Mouse (Mus musculus) liver, adult 2 months (tissue): ENCODE measurements around the gene Ptprg.

Experiments
- CTCF ChIP-seq: fragments of 200-500 bp; IDR thresholded peaks from 2 replicates; pipeline ENCODE4 v1.5.1; 2011; ENCODE audit warnings: low read depth, low read length, control low read depth
- POLR2A ChIP-seq: fragments of 200-500 bp; IDR thresholded peaks from 2 replicates; pipeline ENCODE4 v1.6.1; 2011; ENCODE audit warnings: low read length, control low read depth; ENCODE audit not compliant: insufficient read depth; ENCODE audit errors: extremely low read depth

GRCm38 (mm10) chr14:11679741-11680140, 126.4 kb downstream of the Ptprg start:
- TF ChIP-seq CTCF = no peak
- no peak for TF ChIP-seq POLR2A
